Mouse (Mus musculus) limb, embryonic 13.5 days (tissue): ENCODE measurements around the gene Prox1. TPM values are rescaled to one million over a fixed set of nuclear protein-coding genes. Genes with fewer than 3 reads are reported as not detected.
A peak's percentile ranks its signal among the peaks of the same experiment; 100 is the strongest.

ENCODE experiments used
- ATAC-seq: fragments of 200-750 bp; cut with Nextera tagmentation; 2 replicates; pipeline ENCODE4 v1.8.0; 2017; ENCODE audit warnings: low read depth, moderate number of reproducible peaks, moderate TSS enrichment; ENCODE audit not compliant: low FRiP score
- H3K27ac ChIP-seq: fragments of 300-500 bp; sonication (generic); 2 replicates; pipeline ENCODE4 v1.5.1; 2015; ENCODE audit warnings: inconsistent platforms, mild to moderate bottlenecking, moderate library complexity
- H3K27me3 ChIP-seq: fragments of 300-500 bp; sonication (generic); 2 replicates; pipeline ENCODE4 v1.6.1; 2015; ENCODE audit warnings: mild to moderate bottlenecking, inconsistent platforms
- H3K36me3 ChIP-seq: fragments of 300-500 bp; sonication (generic); 2 replicates; pipeline ENCODE4 v1.6.1; 2015; ENCODE audit warnings: inconsistent platforms, mild to moderate bottlenecking, moderate library complexity
- H3K4me1 ChIP-seq: fragments of 300-500 bp; sonication (generic); 2 replicates; pipeline ENCODE4 v1.6.1; 2015; ENCODE audit warnings: inconsistent platforms
- H3K4me2 ChIP-seq: fragments of 300-500 bp; sonication (generic); replicated peaks from 2 replicates; pipeline ENCODE4 v1.6.1; 2015; ENCODE audit warnings: inconsistent platforms, mild to moderate bottlenecking, moderate library complexity
- H3K4me3 ChIP-seq: fragments of 300-500 bp; sonication (generic); 2 replicates; pipeline ENCODE4 v1.5.1; 2015; ENCODE audit warnings: moderate library complexity, mild to moderate bottlenecking, inconsistent platforms
- H3K9ac ChIP-seq: fragments of 300-500 bp; sonication (generic); 2 replicates; pipeline ENCODE4 v1.6.1; 2015; ENCODE audit warnings: mild to moderate bottlenecking, inconsistent platforms
- H3K9me3 ChIP-seq: fragments of 300-500 bp; sonication (generic); 2 replicates; pipeline ENCODE4 v1.6.1; 2016; ENCODE audit warnings: inconsistent platforms
- WGBS: fragments of 180-500 bp; shearing (Covaris S2); methylation state at CpG from one replicate; pipeline ENCODE4 v1.1.7; 2015; 5-methylcytosine and 5-hydroxymethylcytosine counted together
- polyA plus RNA-seq: library from polyadenylated mRNA; unstranded; fragments of >200 nt; fragmentation: Nextera tagmentation; extraction: Ambion mirVana; gene quantifications from 2 replicates; pipeline ENCODE4 v1.2.1, GENCODE M21; 2015

Gene Prox1
- polyA plus RNA-seq, 1 experiment from 2014 or later: 3.7 TPM

DNA sequence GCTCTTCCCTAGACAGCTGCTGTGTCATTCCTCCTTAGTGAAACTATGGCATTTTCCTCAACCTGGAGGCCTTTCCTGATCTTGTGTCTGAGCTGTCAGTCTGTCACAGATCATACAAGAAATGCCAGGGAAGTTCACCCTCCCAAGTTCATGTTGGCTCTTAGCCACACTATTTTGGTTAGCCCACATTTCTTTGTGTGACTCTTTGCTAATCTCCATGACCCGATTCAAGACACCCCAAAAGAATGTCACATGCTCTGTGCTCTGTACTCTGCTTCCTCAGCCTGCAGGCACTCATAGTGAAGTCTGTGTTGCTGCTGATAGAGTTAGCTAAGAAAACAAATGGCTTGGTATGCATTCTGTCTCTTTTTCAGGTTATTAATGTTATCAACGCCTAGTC lies 18.6 kb upstream of the Prox1 start:
- H3K4me3 ChIP-seq: no peak overlapping the region
- no peak for ATAC-seq
- WGBS: 75% methylated on average over 2 of the region's 2 CpGs

GRCm38 (mm10) chr1:190186336-190186735 lies 15.8 kb upstream of the Prox1 start:
- Histone ChIP-seq H3K9ac (no peak overlapping the region), H3K4me2 (no peak overlapping the region), H3K4me3 (no peak overlapping the region), H3K36me3 (no peaks in the 10 kb centered on the region), H3K27me3 (peaks cover 14% of the 10 kb centered on the region), H3K9me3 (no peaks in the 10 kb centered on the region), H3K27ac (no peak overlapping the region), H3K4me1 (peaks cover 5% of the 10 kb centered on the region)
- WGBS: 93% methylated on average over 4 of the region's 4 CpGs
- ATAC-seq: no peak

More for the DNA sequence above, 18.6 kb upstream of the Prox1 start:
- Histone ChIP-seq H3K27ac (no peak overlapping the region), H3K9ac (no peak overlapping the region), H3K4me2 (no peak overlapping the region), H3K36me3 (no peaks in the 10 kb centered on the region), H3K4me1 (peaks cover 5% of the 10 kb centered on the region), H3K27me3 (peaks cover 22% of the 10 kb centered on the region), H3K9me3 (no peaks in the 10 kb centered on the region)

DNA sequence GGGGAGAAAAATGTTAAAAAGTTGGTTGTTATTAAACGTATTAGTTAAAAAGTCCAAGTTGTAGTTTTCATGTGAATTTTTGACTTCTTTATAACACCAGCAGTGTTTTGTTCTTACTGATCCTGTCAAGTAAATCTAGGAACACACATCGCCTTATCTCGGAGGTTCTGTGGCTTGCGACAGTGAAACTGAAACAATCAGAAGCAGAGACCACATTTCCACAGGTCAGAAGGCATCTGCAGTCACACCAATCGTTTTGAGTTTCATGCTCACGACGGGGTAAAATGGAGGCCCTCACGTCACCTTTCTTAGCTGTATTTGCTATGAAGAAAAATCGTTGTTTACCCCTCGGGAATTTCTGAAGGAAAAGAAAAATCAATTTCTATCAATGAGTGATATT lies 14.8 kb upstream of the Prox1 start:
- no peaks in the 10 kb centered on the region for H3K36me3 ChIP-seq
- ATAC-seq: no peak
- H3K4me1 ChIP-seq: no peaks in the 10 kb centered on the region; the same call in 1 of the 2 replicates
- H3K4me2 ChIP-seq: no peak overlapping the region
- H3K9me3 ChIP-seq: no peaks in the 10 kb centered on the region
- H3K27ac ChIP-seq: no peak overlapping the region
- no peak overlapping the region for H3K4me3 ChIP-seq
- no peak overlapping the region for H3K9ac ChIP-seq
- H3K27me3 ChIP-seq: peaks cover 16% of the 10 kb centered on the region
- WGBS: 73% methylated on average over 10 of the region's 10 CpGs

- Histone ChIP-seq H3K36me3 (no peaks in the 10 kb centered on the region), H3K27ac (no peak overlapping the region), H3K4me1 (no peaks in the 10 kb centered on the region), H3K4me3 (no peak overlapping the region), H3K9ac (no peak overlapping the region), H3K4me2 (no peak overlapping the region), H3K9me3 (no peaks in the 10 kb centered on the region), H3K27me3 (peaks cover 19% of the 10 kb centered on the region)
- WGBS: 92% methylated on average over 4 of the region's 4 CpGs
- ATAC-seq: no peak
These were observed 13.1 kb upstream of the Prox1 start for GRCm38 (mm10) chr1:190183574-190183973.

GRCm38 (mm10) chr1:190181765-190182164 lies 11.3 kb upstream of the Prox1 start:
- Histone ChIP-seq H3K4me2 (no peak overlapping the region), H3K9me3 (no peaks in the 10 kb centered on the region), H3K4me1 (no peaks in the 10 kb centered on the region), H3K27me3 (peaks cover 31% of the 10 kb centered on the region), H3K27ac (no peak overlapping the region), H3K9ac (no peak overlapping the region), H3K36me3 (no peaks in the 10 kb centered on the region), H3K4me3 (no peak overlapping the region)
- WGBS: 81% methylated on average over 7 of the region's 7 CpGs
- ATAC-seq: no peak

DNA sequence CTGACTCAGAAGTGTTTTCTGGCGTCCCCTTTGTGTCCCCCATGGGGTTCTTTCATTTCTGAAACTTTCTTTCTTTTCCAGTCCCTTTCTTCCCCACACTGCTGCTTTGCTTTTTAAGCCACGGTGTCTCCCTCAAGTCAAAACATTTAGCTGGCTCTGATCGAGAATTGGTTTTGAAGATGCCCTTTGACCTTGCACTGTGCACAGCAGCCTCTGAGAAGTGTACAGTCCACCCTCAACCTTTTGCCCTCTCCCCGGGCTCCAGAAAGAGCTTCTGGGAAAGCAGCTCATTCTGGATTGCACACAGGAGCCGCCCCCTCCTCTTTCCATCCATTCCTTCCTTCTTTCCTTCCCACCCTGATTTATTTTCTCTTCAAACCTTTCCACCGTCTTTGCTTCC lies 10.3 kb upstream of the Prox1 start:
- Histone ChIP-seq H3K9me3 (no peaks in the 10 kb centered on the region), H3K9ac (no peak overlapping the region), H3K27ac (no peak overlapping the region)

DNA sequence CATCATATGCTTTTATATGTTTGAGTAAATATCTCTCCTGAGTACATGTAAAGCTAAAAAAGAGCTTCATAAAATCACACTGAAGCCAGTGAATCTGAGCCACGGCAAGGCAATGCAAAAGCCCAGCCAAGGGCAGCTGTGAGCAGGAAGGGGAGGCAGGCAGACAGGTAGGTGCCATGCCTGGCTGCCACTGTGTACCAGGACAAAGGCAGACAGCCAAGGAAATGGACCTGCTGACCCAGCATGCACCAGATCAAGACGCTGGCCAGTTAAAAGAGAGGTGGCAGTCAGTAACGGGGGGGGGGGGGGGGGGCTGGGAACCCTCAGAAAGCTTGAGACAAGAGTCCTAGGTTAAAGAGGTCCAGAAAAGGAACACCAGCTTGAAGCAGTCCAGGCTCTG lies 6.4 kb upstream of the Prox1 start:
- H3K4me1 ChIP-seq: peaks cover 30% of the 10 kb centered on the region
- H3K27me3 ChIP-seq: peaks cover 72% of the 10 kb centered on the region
- H3K36me3 ChIP-seq: no peaks in the 10 kb centered on the region
- H3K4me2 ChIP-seq: no peak overlapping the region
- WGBS: 31% methylated on average over 3 of the region's 3 CpGs
- H3K9me3 ChIP-seq: no peaks in the 10 kb centered on the region
- H3K27ac ChIP-seq: no peak overlapping the region
- H3K4me3 ChIP-seq: no peak overlapping the region
- H3K9ac ChIP-seq: no peak overlapping the region
- ATAC-seq: no peak

More for the DNA sequence above, 10.3 kb upstream of the Prox1 start:
- H3K4me2 ChIP-seq: no peak overlapping the region
- H3K4me1 ChIP-seq: no peaks in the 10 kb centered on the region
- peaks cover 38% of the 10 kb centered on the region for H3K27me3 ChIP-seq
- no peak overlapping the region for H3K4me3 ChIP-seq
- WGBS: 49% methylated on average over 6 of the region's 6 CpGs
- no peak for ATAC-seq
- H3K36me3 ChIP-seq: no peaks in the 10 kb centered on the region

DNA sequence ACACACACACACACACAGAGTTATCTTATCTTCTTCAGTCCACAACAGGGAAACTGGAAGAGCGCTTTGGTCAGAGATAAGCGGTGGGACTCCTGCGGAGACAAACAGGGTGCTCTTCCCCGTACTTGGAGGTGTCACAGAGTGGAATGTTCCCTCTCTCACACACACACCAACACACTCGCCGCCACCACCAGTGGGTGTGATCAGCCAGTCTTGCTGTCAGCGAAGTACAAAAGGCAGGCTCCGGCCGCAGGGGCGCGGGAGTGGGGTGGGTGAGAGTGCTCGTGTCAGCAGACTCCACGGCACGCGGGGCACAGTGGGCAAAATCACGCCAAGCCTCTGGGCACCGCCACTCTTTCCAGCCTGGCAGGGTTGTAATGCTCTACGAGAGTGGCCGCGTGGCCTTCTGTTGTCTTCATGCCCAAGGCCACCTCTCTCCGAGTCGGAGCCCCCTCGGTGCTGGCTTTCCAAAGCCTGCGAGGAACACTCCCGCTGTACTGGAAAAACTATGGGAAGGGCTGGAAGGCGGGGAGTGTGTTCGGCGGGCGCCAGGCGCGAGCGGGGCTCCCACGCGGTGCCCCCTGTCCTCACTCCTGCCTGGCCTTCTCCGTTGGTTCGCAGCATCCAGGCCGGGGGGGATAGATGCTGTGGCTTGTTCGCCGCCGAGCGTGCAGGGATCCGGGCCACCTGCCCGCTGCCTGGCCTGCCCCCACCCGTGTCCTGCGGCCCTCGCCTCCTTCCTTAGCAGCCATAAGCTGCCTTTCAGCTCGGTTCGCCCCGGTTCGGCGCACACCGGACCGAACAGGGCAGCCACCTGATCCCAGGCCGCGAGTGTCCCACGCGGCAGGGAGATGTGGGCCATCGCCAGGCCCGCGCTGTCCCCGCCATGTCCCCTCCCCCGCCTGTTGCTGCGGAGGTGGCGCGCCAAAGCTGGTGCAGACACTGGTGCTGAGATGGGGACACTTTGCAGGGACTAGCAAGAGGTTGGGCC lies 4.5 kb upstream of the Prox1 start:
- Histone ChIP-seq H3K4me3 (peak overlapping the region; percentile 43), H3K27me3 (peaks cover 79% of the 10 kb centered on the region), H3K4me2 (peak overlapping the region; percentile 73), H3K9me3 (no peaks in the 10 kb centered on the region), H3K9ac (peak overlapping the region; percentile 58), H3K4me1 (peaks cover 32% of the 10 kb centered on the region), H3K27ac (no peak overlapping the region), H3K36me3 (no peaks in the 10 kb centered on the region)
- no peak for ATAC-seq
- WGBS: 2% methylated on average over 65 of the region's 65 CpGs

GRCm38 (mm10) chr1:190174231-190174630 lies 3.7 kb upstream of the Prox1 start:
- H3K4me2 ChIP-seq: peak overlapping the region; percentile 73
- under 1% methylated on average over 13 of the region's 13 CpGs for WGBS
- no peaks in the 10 kb centered on the region for H3K9me3 ChIP-seq
- peaks cover 82% of the 10 kb centered on the region for H3K27me3 ChIP-seq
- no peak overlapping the region for H3K27ac ChIP-seq
- peaks cover 39% of the 10 kb centered on the region for H3K4me1 ChIP-seq
- peak overlapping the region; percentile 43 for H3K4me3 ChIP-seq
- no peaks in the 10 kb centered on the region for H3K36me3 ChIP-seq
- no peak for ATAC-seq
- no peak overlapping the region for H3K9ac ChIP-seq

GRCm38 (mm10) chr1:190173596-190173995 lies 3.1 kb upstream of the Prox1 start:
- under 1% methylated on average over 14 of the region's 16 CpGs for WGBS
- peak overlapping the region; percentile 17; the same call in 1 of the 2 replicates for H3K4me3 ChIP-seq
- H3K4me2 ChIP-seq: peak overlapping the region; percentile 50
- H3K9ac ChIP-seq: no peak overlapping the region
- peaks cover 45% of the 10 kb centered on the region for H3K4me1 ChIP-seq
- H3K27me3 ChIP-seq: peaks cover 89% of the 10 kb centered on the region
- no peaks in the 10 kb centered on the region for H3K36me3 ChIP-seq
- no peaks in the 10 kb centered on the region for H3K9me3 ChIP-seq
- no peak for ATAC-seq
- no peak overlapping the region for H3K27ac ChIP-seq

GRCm38 (mm10) chr1:190172979-190173461 lies 2.5 kb upstream of the Prox1 start:
- under 1% methylated on average over 24 of the region's 24 CpGs for WGBS
- Histone ChIP-seq H3K36me3 (no peaks in the 10 kb centered on the region), H3K27ac (no peak overlapping the region), H3K4me3 (peak overlapping the region; percentile 17), H3K4me1 (peaks cover 51% of the 10 kb centered on the region), H3K27me3 (peaks cover 94% of the 10 kb centered on the region), H3K4me2 (peak overlapping the region; percentile 50), H3K9me3 (no peaks in the 10 kb centered on the region), H3K9ac (peak overlapping the region; percentile 19; the same call in 1 of the 2 replicates)
- no peak for ATAC-seq

DNA sequence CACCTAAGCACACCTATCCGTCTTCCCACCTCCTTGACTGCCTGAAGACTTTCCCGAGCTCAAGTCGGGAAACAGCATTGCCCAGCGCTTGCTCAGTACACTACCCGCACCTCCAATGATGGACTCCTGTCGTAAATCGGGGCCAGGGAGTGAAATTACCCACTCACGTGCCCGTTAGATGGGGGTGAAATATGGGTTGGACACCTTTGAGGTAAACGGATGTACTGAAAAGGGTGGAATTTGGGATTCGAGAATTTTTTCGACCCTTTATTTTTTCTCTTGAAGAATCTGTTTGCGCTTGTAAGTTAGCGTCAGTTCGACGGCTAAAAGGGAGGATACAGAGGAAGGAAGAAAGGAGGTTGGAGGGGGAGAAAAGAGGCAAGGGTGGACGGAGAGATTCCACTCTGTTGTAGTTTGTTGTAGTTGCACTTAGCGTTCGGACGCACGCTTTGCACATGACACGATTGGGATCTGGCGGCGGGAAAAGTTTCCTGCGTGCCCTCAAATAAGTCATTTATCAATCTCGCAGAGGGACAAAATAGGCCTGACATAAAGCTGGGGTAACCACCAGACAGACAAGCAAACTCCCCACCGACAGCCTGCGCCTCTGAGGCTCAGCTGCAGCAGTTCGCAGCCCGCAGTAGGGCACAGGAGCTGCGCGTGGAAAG lies 1.9 kb upstream of the Prox1 start:
- Histone ChIP-seq H3K4me2 (peak overlapping the region; percentile 50), H3K4me1 (peaks cover 52% of the 10 kb centered on the region), H3K36me3 (no peaks in the 10 kb centered on the region), H3K9ac (peak overlapping the region; percentile 19; the same call in 1 of the 2 replicates), H3K27ac (no peak overlapping the region), H3K4me3 (peak overlapping the region; percentile 17), H3K9me3 (no peaks in the 10 kb centered on the region), H3K27me3 (peaks cover 95% of the 10 kb centered on the region)
- WGBS: 2% methylated on average over 32 of the region's 32 CpGs
- no peak for ATAC-seq
